Mouse (Mus musculus) T-helper 1 cell (primary cell): ENCODE data around the gene Cldn6.

Experiments used
- in situ Hi-C: fragments of 300-600 bp; cut with MboI, MseI; formaldehyde crosslinking; loops from one replicate; pipeline ENCODE4 v1.15.1; 2025; ENCODE audit warnings: high pct_unique_total_duplicates

The Cldn6 gene

GRCm38 (mm10) chr17:23719455-23719854 lies 40.4 kb downstream of the Cldn6 start:
- in situ Hi-C loops, result no loop called here

DNA sequence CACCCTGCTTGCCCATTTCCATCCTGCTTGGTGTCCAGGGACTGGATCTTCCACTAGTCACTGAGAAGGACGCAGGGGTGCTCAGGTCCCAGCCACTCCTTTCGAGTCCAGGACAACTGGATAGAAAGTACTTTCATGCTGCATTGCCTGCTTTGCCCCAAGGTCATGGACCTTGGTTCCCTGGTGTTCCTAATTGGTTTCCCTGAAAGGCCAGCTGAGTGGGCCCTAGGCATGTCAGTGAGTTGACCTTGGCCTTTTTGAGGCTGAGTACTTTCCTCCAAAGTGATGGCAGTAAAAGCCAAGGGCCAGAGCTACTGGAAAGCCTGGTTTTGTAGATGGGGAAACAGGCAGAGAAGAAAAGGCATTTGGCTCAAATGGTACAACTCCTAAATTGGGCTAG lies 42.8 kb downstream of the Cldn6 start:
- in situ Hi-C loops, result no loop called here

GRCm38 (mm10) chr17:23722376-23723125 lies 43.5 kb downstream of the Cldn6 start, which contains the start of gene 1520401A03Rik:
Gene 1520401A03Rik, minus strand, starts transcription at chr17:23722783.
- in situ Hi-C loops, result no loop called here

GRCm38 (mm10) chr17:23725477-23725876 lies 46.4 kb downstream of the Cldn6 start:
- in situ Hi-C loops, result no loop called here

DNA sequence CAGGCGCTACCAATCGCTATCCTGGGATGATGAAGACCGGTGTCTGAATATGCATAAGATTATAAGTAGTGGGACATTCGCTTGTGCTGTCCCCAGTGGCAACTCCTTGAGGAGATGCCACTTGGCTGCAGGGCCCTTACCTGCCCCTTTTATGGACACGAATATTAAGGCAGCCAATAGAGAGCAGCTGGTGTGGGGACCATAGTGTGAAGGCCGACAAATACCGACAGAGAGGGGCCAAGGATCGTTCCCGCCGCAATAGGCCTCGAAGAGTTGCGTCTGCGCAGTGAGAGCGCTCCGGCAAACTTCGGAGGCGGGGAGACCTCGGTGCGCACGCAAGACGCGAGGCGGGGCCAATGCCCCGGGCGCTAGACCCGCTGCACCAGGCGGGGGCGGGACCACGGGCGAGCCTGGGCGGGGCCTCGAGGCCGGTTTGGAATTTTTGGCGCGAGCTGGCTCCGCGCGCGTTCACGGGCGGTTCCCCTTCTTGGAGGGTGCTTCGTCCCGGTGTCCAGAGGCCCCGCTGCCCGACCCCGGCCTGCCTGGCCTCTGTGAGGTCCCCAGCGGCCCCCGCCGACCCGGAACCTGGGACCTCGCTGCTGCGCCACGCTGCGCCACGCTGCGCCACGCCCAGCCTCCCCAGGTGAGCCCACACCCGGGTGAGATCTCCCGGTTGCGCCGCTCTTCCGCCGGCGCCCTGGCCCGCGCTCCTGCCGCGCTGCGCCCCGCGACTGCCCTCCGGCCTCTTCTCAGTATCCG lies 47.1 kb downstream of the Cldn6 start, which contains the start of gene Pkmyt1:
Gene Pkmyt1, plus strand, starts transcription at position 338 of the 759 bp plus-strand sequence.
- in situ Hi-C loops, result no loop called here

- in situ Hi-C loops, result no loop called here
These were observed 47.7 kb downstream of the Cldn6 start for GRCm38 (mm10) chr17:23726758-23727142.

- in situ Hi-C loops, result no loop called here
These were observed 51.4 kb downstream of the Cldn6 start for GRCm38 (mm10) chr17:23730441-23730840.
